Mouse (Mus musculus) right cerebral cortex, adult 2 months (tissue): Measurements from ENCODE around the gene Gm13199.

ENCODE experiments used
- DNase-seq, 2 experiments: peaks; one replicate each; pipeline ENCODE4 v3.0.0; 2021 to 2022; ENCODE audit warnings: low spot score in 2 of 2

Gm13199 gene

DNA sequence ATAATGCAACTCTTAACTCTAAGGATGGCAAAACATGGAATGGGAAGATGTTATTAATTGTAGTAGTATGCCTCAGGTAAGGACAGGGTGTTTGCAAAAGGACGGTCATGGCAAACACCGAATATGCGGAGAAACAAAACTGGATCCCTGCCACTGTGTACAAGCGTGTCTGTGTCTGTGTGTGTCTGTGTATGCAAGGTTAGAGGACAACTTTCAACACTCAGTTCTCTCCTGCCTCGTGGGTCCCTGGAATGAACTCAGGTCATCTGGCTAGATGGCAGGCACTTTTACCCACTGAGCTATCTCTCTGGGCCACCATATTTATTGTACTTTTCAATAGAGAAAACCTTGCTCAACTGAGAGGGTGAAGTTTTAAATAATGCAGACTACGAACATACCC, 40.3 kb downstream of the Gm13199 start:
- DNase-seq: no peak

DNA sequence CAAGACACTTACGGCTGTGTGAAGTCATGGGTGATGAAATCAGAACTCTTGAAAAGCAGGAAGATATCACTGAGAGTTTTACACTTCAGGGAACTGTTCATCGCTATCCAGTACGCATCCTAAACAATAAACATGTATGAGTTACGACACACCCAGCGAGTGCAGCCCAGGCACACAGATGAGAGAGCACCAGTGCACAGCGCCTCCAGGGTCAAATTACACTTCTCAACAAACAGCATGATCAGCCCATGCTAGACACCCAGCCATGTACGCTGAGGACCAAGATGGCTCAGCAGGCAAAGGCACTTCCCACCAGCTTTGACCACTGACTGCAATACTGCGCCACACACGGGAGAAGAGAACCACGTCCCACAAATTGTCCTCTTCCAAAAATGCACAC, 41.5 kb downstream of the Gm13199 start:
- DNase-seq: no peak
